Mouse (Mus musculus) embryonic stem cell, embryonic (primary cell): Measurements from ENCODE around the gene Eng.

Experiments used
- CTCF ChIA-PET, 4 experiments: fragments of 300-600 bp in 2 of 4; fragments of 350-600 bp in 2 of 4; sonication (Branson Sonifier 250); formaldehyde crosslinking; loops; one replicate each; lab custom pipeline; 2022; ENCODE audit warnings: inconsistent platforms in 2 of 4; lab: Charles Lee
- POLR2A ChIA-PET, 4 experiments: fragments of 300-600 bp in 2 of 4; fragments of 350-600 bp in 2 of 4; sonication (Branson Sonifier 250); formaldehyde crosslinking; loops; one replicate each; lab custom pipeline; 2022; ENCODE audit warnings: antibody characterized with exemption in 4 of 4, inconsistent platforms in 1 of 4; lab: Charles Lee

Gene Eng

GRCm38 (mm10) chr2:32629276-32629976, 17.0 kb upstream of the Eng start:
- POLR2A ChIA-PET: interaction anchor here (0.5 to 12.3 kb wide), 72 partner anchors 8 to 836 kb away, joined by 3 to 115 read pairs (median 5); partner anchors contain the start of genes Eng (in 3 of the 4), Lrsam1 (in 2 of the 4), Rpl12 (in 2 of the 4) and 9430097D07Rik (in 1 of the 4)
- CTCF ChIA-PET: interaction anchor here (0.6 to 2.2 kb wide), 30 partner anchors 8 to 299 kb away, joined by 3 to 18 read pairs (median 4); partner anchors contain the start of genes Pip5kl1 (in 2 of the 4), Tor2a (in 2 of the 4) and Eng (in 1 of the 4)

DNA sequence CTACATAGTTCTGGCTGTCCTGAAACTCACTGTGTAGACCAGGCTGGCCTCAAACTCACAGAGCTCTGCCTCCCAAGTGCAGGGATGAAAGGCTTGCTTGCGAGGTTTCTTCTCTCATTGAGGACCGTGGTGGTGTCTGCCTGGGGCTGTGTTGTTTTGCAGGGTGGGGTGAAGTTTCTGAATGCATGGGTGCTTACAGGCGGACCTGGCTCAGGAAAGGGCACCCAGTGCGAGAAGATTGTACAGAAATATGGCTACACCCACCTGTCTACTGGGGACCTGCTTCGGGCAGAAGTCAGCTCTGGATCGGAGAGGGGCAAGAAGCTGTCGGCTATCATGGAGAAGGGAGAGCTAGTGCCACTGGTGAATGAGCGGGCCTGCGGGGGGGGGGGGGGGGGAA, 16.4 kb upstream of the Eng start:
- POLR2A ChIA-PET: interaction anchor here in 3 of 4 experiments (0.5 to 12.3 kb wide), 30 partner anchors 7 to 837 kb away, joined by 3 to 115 read pairs (median 7); partner anchors contain the start of genes Eng (in 2 of the 3), 9430097D07Rik (in 1 of the 3), Ak1 (in 1 of the 3) and Cdk9 (in 1 of the 3)
- CTCF ChIA-PET: interaction anchor here (0.6 to 2.2 kb wide), 17 partner anchors 10 to 229 kb away, joined by 3 to 18 read pairs (median 4); partner anchors contain the start of genes Eng (in 1 of the 4) and Pip5kl1 (in 1 of the 4)

GRCm38 (mm10) chr2:32631046-32631445, 15.3 kb upstream of the Eng start:
- POLR2A ChIA-PET: interaction anchor here in 3 of 4 experiments (1.0 to 12.3 kb wide), 21 partner anchors 10 to 84 kb away, joined by 3 to 115 read pairs (median 8); partner anchors contain the start of genes Eng (in 2 of the 3), Ak1 (in 1 of the 3) and Fpgs (in 1 of the 3)
- CTCF ChIA-PET: interaction anchor here (0.6 to 4.2 kb wide), 25 partner anchors 14 to 223 kb away, joined by 3 to 51 read pairs (median 5); partner anchors contain the start of genes 9430097D07Rik (in 1 of the 4), Cdk9 (in 1 of the 4), Dpm2 (in 1 of the 4) and Eng (in 1 of the 4)

DNA sequence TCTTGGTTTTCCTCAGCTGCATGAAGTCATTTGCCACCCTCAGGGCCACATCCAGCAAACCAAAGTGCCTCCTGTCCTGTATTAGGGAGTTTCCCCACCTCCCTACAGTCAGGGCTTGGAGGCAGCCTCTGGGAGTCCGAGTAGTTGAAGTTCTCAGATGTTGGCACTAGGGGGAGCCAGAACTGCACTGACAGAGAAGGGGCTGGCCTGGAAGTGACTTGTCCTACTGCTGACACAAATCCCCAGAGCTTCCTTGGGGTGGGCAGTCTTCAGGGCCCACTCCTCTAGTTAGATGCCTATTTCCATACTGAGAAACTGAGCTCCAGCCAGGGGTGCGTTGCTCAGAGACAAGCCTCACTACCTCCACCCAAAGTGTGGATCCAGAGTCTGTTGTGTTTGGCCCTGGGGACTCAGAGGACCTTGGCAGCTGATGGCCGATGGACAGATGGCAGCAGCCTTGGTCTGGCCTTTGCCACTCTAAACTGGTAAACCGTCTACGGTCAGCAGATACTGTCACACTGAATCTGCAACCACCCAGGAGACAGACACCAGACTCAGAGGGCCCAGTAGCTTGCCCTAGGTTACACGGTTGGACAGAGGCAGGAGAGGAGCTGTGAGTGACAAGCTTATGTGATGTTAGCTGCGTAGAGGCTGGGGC, 14.5 kb upstream of the Eng start:
- ChIA-PET POLR2A (interaction anchor here in 3 of 4 experiments (0.7 to 12.3 kb wide), 32 partner anchors 8 to 238 kb away, joined by 3 to 115 read pairs (median 4); partner anchors contain the start of genes Eng (in 2 of the 3) and Ak1 (in 1 of the 3)), CTCF (interaction anchor here (0.6 to 4.2 kb wide), 50 partner anchors 9 to 380 kb away, joined by 3 to 51 read pairs (median 4); partner anchors contain the start of genes Eng (in 3 of the 4), 9430097D07Rik (in 1 of the 4), Cdk9 (in 1 of the 4) and Dpm2 (in 1 of the 4))

DNA sequence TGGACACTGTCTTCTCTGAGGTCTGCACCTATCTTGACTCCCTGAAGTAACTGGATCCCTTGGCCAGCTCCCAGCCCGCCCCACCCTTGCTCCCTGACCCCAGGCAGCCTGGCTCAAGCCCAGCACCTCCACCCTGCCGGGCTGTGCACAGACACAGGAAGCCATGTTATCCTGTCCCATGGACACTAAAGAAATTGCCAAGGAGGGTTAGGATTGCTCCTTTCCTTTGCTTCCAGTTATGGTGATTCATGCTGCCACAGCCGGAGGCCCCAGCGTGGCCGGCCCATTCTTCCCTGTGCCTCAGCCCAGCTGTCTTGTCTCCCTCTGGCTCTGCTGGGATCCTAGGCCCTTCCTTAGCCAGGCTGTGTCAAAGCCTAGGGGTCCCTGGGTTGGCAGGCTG, 12.7 kb upstream of the Eng start:
- POLR2A ChIA-PET: interaction anchor here in 3 of 4 experiments (0.9 to 12.3 kb wide), 6 partner anchors 10 to 70 kb away, joined by 3 to 115 read pairs (median 6); partner anchors contain the start of genes Eng (in 1 of the 3) and Fpgs (in 1 of the 3)
- CTCF ChIA-PET: interaction anchor here in 1 of 4 experiments (2.1 to 4.2 kb wide), 2 partner anchors 50 to 56 kb away, joined by 7 to 51 read pairs; no protein-coding TSS in a partner anchor

- POLR2A ChIA-PET: interaction anchor here in 3 of 4 experiments (0.6 to 12.3 kb wide), 21 partner anchors 10 to 980 kb away, joined by 3 to 115 read pairs (median 4); partner anchors contain the start of genes Eng (in 3 of the 3), Fpgs (in 2 of the 3) and Cdk9 (in 1 of the 3)
- CTCF ChIA-PET: interaction anchor here (0.6 to 4.2 kb wide), 8 partner anchors 11 to 66 kb away, joined by 3 to 51 read pairs (median 4); no protein-coding TSS in a partner anchor
These were observed 11.9 kb upstream of the Eng start for GRCm38 (mm10) chr2:32634277-32635105.

GRCm38 (mm10) chr2:32636617-32637016, 9.8 kb upstream of the Eng start:
- ChIA-PET POLR2A (interaction anchor here in 3 of 4 experiments (0.6 to 12.3 kb wide), 28 partner anchors 8 to 339 kb away, joined by 3 to 115 read pairs (median 6); partner anchors contain the start of genes Eng (in 3 of the 3) and Fpgs (in 1 of the 3)), CTCF (interaction anchor here in 3 of 4 experiments (0.9 to 1.8 kb wide), 8 partner anchors 8 to 221 kb away, joined by 3 to 6 read pairs (median 4); partner anchors contain the start of gene Eng (in 1 of the 3))

- ChIA-PET CTCF (interaction anchor here (0.6 to 1.8 kb wide), 12 partner anchors 8 to 1828 kb away, joined by 3 to 15 read pairs (median 4); partner anchors contain the start of gene Eng (in 1 of the 4)), POLR2A (interaction anchor here (0.5 to 12.3 kb wide), 43 partner anchors 8 to 303 kb away, joined by 3 to 115 read pairs (median 4); partner anchors contain the start of genes Eng (in 4 of the 4) and Fpgs (in 1 of the 4))
These were observed 8.6 kb upstream of the Eng start for GRCm38 (mm10) chr2:32637778-32638281.

DNA sequence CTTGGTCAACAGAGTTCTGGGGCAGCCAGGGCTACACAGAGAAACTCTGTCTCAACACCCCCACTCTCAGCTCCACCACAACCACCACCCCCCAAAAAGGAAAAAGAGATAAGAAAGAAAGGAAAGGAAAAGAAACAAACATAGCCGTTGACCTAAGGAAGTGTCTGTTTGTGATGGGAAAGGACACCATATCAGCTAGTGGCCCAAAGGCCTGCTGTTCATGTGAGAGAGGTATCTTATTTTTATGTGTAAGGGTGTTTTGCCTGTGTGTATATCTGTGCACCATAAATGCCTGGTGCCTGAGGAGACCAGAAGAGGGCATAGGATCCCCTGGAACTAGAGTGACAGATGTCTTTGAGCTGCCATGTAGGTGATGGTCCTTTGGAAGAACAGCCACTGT, 6.8 kb upstream of the Eng start:
- POLR2A ChIA-PET: interaction anchor here (0.6 to 1.9 kb wide), 11 partner anchors 8 to 65 kb away, joined by 3 to 8 read pairs (median 4); partner anchors contain the start of gene Pip5kl1 (in 1 of the 4)

GRCm38 (mm10) chr2:32640550-32641051, 5.8 kb upstream of the Eng start:
- CTCF ChIA-PET: interaction anchor here (0.6 to 1.9 kb wide), 7 partner anchors 8 to 557 kb away, joined by 3 to 8 read pairs (median 4); no protein-coding TSS in a partner anchor
- POLR2A ChIA-PET: interaction anchor here (0.6 to 1.9 kb wide), 18 partner anchors 8 to 666 kb away, joined by 3 to 8 read pairs (median 4); partner anchors contain the start of genes Dpm2 (in 1 of the 4) and Nup214 (in 1 of the 4)

More for the DNA sequence above, 6.8 kb upstream of the Eng start:
- CTCF ChIA-PET: interaction anchor here in 1 of 4 experiments (1.9 kb wide), 1 partner anchor 50 kb away, joined by 7 read pairs; no protein-coding TSS in a partner anchor

- POLR2A ChIA-PET: interaction anchor here in 3 of 4 experiments (0.6 to 1.5 kb wide), 5 partner anchors 9 to 616 kb away, joined by 3 to 5 read pairs (median 3); no protein-coding TSS in a partner anchor
- CTCF ChIA-PET: interaction anchor here in 1 of 4 experiments (1.0 kb wide), 1 partner anchor 16 kb away, joined by 3 read pairs; no protein-coding TSS in a partner anchor
These were observed 4.6 kb upstream of the Eng start for GRCm38 (mm10) chr2:32641810-32642209.

GRCm38 (mm10) chr2:32642813-32643212, 3.6 kb upstream of the Eng start:
- CTCF ChIA-PET: interaction anchor here in 1 of 4 experiments (1.0 to 1.1 kb wide), 2 partner anchors 14 to 17 kb away, joined by 3 read pairs; no protein-coding TSS in a partner anchor
- POLR2A ChIA-PET: interaction anchor here in 1 of 4 experiments (1.4 to 8.1 kb wide), 4 partner anchors 11 to 84 kb away, joined by 3 to 115 read pairs (median 16); no protein-coding TSS in a partner anchor

- CTCF ChIA-PET: interaction anchor here in 3 of 4 experiments (0.5 to 2.2 kb wide), 5 partner anchors 10 to 139 kb away, joined by 3 to 6 read pairs (median 3); no protein-coding TSS in a partner anchor
- POLR2A ChIA-PET: interaction anchor here in 2 of 4 experiments (1.0 to 8.1 kb wide), 12 partner anchors 9 to 971 kb away, joined by 3 to 115 read pairs (median 12); no protein-coding TSS in a partner anchor
These were observed 2.3 kb upstream of the Eng start for GRCm38 (mm10) chr2:32644083-32644482.

DNA sequence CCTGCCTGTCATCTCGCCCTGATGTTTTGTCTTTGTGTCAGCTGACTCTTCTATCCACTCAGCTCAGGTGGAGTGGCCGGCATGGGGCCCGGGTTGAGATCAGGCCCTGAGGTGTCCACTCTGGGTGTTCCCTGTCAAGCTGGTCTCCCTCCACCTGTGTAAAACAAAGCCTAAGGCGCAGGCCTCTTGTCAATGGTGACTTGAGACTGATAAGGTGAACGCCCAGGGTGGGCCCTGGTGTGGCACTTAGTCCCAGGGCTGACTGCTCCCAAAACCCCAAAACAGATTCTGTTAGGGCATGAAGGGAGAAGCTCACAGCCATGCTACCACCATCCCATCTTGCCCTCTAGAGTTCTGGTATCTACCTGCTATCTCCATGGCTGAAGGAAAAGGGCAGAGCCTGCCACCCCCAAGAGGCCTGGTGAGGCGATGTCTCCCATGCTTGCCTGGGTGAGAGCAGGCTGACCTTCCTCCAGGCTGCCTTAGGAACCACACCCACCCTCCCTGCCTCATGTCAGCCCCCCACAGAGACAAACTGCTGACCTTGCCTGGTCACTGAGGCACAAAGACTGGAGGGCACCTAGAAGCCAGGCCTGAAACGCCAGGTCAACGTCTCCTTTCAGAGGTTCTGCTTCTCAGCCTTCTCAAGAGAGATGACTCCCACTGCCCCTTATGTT, 1.5 kb upstream of the Eng start:
- POLR2A ChIA-PET: interaction anchor here in 3 of 4 experiments (0.6 to 8.1 kb wide), 24 partner anchors 9 to 561 kb away, joined by 3 to 115 read pairs (median 8); partner anchors contain the start of gene Fam78a (in 1 of the 3)
- CTCF ChIA-PET: interaction anchor here (0.5 to 3.4 kb wide), 12 partner anchors 8 to 946 kb away, joined by 3 to 19 read pairs (median 4); no protein-coding TSS in a partner anchor
